Mouse (Mus musculus) inflammation-experienced regulatory T-cells, adult 6 months (primary cell): Measurements from ENCODE around the gene Pip5k1b. TPM values are rescaled to one million over a fixed set of nuclear protein-coding genes. Genes with fewer than 3 reads are reported as not detected.

Experiments used
- ATAC-seq: one replicate; pipeline ENCODE4 v1.8.0; 2017
- polyA plus RNA-seq, 3 experiments: library from polyadenylated mRNA; unstranded; fragments of 100-300 nt; shearing (Covaris generic); gene quantifications; one replicate each; pipeline ENCODE4 v1.2.1; 2017

Gene Pip5k1b
- polyA plus RNA-seq, 3 experiments from 2014 or later = 0.36 to 9.4 (median 6.9) TPM

GRCm38 (mm10) chr19:24335611-24336343, 219.9 kb downstream of the Pip5k1b start:
- no peak for ATAC-seq

- no peak for ATAC-seq
Observed at GRCm38 (mm10) chr19:24332956-24333355, 222.7 kb downstream of the Pip5k1b start.

GRCm38 (mm10) chr19:24331274-24331673, 224.4 kb downstream of the Pip5k1b start:
- no peak for ATAC-seq

GRCm38 (mm10) chr19:24330366-24330765, 225.3 kb downstream of the Pip5k1b start:
- ATAC-seq = no peak

- ATAC-seq = no peak
Observed at GRCm38 (mm10) chr19:24327921-24328320, 227.8 kb downstream of the Pip5k1b start.

- ATAC-seq = no peak
Observed at GRCm38 (mm10) chr19:24326969-24327368, 228.7 kb downstream of the Pip5k1b start.

GRCm38 (mm10) chr19:24325692-24326091, 230.0 kb downstream of the Pip5k1b start:
- no peak for ATAC-seq

- ATAC-seq = no peak
Observed at GRCm38 (mm10) chr19:24323841-24324613, 231.6 kb downstream of the Pip5k1b start.

GRCm38 (mm10) chr19:24321900-24322311, 233.8 kb downstream of the Pip5k1b start:
- ATAC-seq = no peak

GRCm38 (mm10) chr19:24321211-24321899, 234.3 kb downstream of the Pip5k1b start:
- no peak for ATAC-seq

GRCm38 (mm10) chr19:24318172-24318571, 237.5 kb downstream of the Pip5k1b start:
- no peak for ATAC-seq

- no peak for ATAC-seq
Observed at GRCm38 (mm10) chr19:24317731-24318130, 237.9 kb downstream of the Pip5k1b start.

- no peak for ATAC-seq
Observed at GRCm38 (mm10) chr19:24317038-24317591, 238.6 kb downstream of the Pip5k1b start.

GRCm38 (mm10) chr19:24316060-24316725, 239.5 kb downstream of the Pip5k1b start:
- no peak for ATAC-seq

- no peak for ATAC-seq
Observed at GRCm38 (mm10) chr19:24315234-24315633, 240.4 kb downstream of the Pip5k1b start.

- no peak for ATAC-seq
Observed at GRCm38 (mm10) chr19:24314676-24315075, 241.0 kb downstream of the Pip5k1b start.

GRCm38 (mm10) chr19:24312556-24313342, 242.9 kb downstream of the Pip5k1b start:
- ATAC-seq = no peak

GRCm38 (mm10) chr19:24312046-24312445, 243.6 kb downstream of the Pip5k1b start:
- no peak for ATAC-seq

GRCm38 (mm10) chr19:24308305-24308705, 247.4 kb downstream of the Pip5k1b start:
- no peak for ATAC-seq

GRCm38 (mm10) chr19:24307271-24308221, 248.1 kb downstream of the Pip5k1b start:
- no peak for ATAC-seq
